Mouse (Mus musculus): ENCODE measurements around the gene Opcml. TPM values are rescaled to one million over a fixed set of nuclear protein-coding genes. Genes with fewer than 3 reads are reported as not detected.

Opcml gene
- total and polyA plus RNA-seq, 3 experiments: 0.82 TPM; not detected in 2

DNA sequence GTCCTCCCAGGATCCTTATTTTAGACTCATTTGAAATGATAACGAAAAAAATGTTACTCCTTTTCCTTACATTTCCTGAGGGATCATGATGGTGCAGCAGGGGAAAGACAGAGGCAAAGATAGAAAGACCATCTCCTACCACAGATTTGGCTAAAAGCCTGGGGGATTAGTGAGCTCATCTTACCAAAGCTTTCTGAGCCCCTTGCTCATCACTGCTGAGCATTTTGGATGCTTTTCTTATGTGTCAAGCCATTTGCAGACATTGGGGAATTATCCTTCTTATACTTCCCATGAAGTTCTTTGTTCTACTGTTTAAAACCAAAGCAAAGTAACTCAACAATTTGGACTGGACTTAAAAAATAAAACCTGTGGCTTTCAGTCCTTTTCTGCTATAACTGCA is 30.6 kb downstream of the Opcml start:
- Histone ChIP-seq H3K4me3 (ENCODE audit: low read depth, low read length) (no peak overlapping the region), H3K27me3 (ENCODE audit: insufficient read depth, low read length) (no peaks in the 10 kb centered on the region), H3K9me3 (replicated peaks) (no peaks in the 10 kb centered on the region), H3K36me3 (replicated peaks) (no peaks in the 10 kb centered on the region), H3K4me1 (ENCODE audit: insufficient read depth, low read depth, low read length) (no peaks in the 10 kb centered on the region)
- DNase-seq (ENCODE audit: low spot score): no peak
- no peak for ATAC-seq (ENCODE audit: extremely low read depth, insufficient number of reproducible peaks, low FRiP score, poor library complexity, severe bottlenecking)
- TF ChIP-seq POLR2AphosphoS5 (IDR thresholded peaks at IDR 0.05; ENCODE audit: insufficient replicate concordance, low read depth, low read length) (no peak), GATA1 (IDR thresholded peaks at IDR 0.05; ENCODE audit: borderline replicate concordance, low read length) (no peak), CTCF (IDR thresholded peaks at IDR 0.05; ENCODE audit: low read depth, low read length) (no peak), TAL1 (conservative IDR thresholded peaks at IDR 0.05; ENCODE audit: low read depth, low read length) (no peak), GATA2 (IDR thresholded peaks at IDR 0.05; ENCODE audit: borderline replicate concordance, low read depth, low read length) (no peak)

DNA sequence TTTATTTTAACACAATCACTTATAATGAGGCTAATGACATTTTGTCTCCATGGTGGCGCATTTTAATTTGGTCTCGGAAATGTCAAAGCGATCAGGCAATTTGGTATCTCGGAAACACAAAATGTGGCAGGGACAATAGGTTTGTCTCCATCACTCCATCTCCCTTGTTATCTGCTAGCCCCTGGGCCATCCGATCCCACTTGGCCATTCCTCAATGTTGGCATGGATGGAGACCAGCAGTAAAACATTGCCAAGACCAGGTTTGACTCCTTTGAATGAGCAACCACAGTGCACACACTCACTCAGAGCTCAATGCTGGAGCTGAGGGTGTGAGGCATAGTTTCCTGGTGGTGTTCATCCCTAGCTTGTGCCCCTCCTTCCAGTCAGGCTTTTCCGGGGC is 32.1 kb downstream of the Opcml start:
- no peak overlapping the region for H3K4me3 ChIP-seq (ENCODE audit: low read depth, low read length)
- DNase-seq (ENCODE audit: low spot score) (no peak), ATAC-seq (ENCODE audit: extremely low read depth, insufficient number of reproducible peaks, low FRiP score, poor library complexity, severe bottlenecking) (no peak)
- H3K4me1 ChIP-seq (ENCODE audit: insufficient read depth, low read depth, low read length): no peaks in the 10 kb centered on the region
- H3K9me3 ChIP-seq (replicated peaks): no peaks in the 10 kb centered on the region
- no peaks in the 10 kb centered on the region for H3K36me3 ChIP-seq (replicated peaks)
- H3K27me3 ChIP-seq (ENCODE audit: insufficient read depth, low read length): no peaks in the 10 kb centered on the region
- TF ChIP-seq GATA1 (IDR thresholded peaks at IDR 0.05; ENCODE audit: borderline replicate concordance, low read length) (no peak), GATA2 (IDR thresholded peaks at IDR 0.05; ENCODE audit: borderline replicate concordance, low read depth, low read length) (no peak), CTCF (IDR thresholded peaks at IDR 0.05; ENCODE audit: low read depth, low read length) (no peak), TAL1 (conservative IDR thresholded peaks at IDR 0.05; ENCODE audit: low read depth, low read length) (no peak), POLR2AphosphoS5 (IDR thresholded peaks at IDR 0.05; ENCODE audit: insufficient replicate concordance, low read depth, low read length) (no peak)

DNA sequence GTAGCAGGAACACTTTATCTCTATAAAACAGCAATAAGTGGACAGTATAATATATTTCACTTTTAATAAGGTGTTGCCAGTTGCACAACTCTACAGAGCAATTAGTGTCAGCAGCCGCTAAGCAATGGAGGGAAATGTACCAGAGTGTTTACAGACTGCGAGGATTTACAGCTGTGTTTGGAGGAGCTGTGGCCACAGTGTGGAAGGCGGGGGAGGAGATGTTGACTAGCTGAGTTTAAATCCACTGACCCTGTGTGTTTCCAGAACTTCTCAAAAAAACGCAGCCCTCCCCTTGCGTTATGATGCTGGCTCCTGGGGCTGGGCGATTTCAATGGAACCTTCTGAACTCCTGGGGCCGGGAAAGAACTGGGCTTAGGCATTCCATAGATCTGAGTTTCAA is 33.8 kb downstream of the Opcml start:
- H3K36me3 ChIP-seq (replicated peaks): no peaks in the 10 kb centered on the region
- ATAC-seq (ENCODE audit: extremely low read depth, insufficient number of reproducible peaks, low FRiP score, poor library complexity, severe bottlenecking) (no peak), DNase-seq (ENCODE audit: low spot score) (no peak)
- TF ChIP-seq TAL1 (conservative IDR thresholded peaks at IDR 0.05; ENCODE audit: low read depth, low read length) (no peak), GATA2 (IDR thresholded peaks at IDR 0.05; ENCODE audit: borderline replicate concordance, low read depth, low read length) (no peak), GATA1 (IDR thresholded peaks at IDR 0.05; ENCODE audit: borderline replicate concordance, low read length) (no peak), POLR2AphosphoS5 (IDR thresholded peaks at IDR 0.05; ENCODE audit: insufficient replicate concordance, low read depth, low read length) (no peak), CTCF (IDR thresholded peaks at IDR 0.05; ENCODE audit: low read depth, low read length) (no peak)
- no peaks in the 10 kb centered on the region for H3K4me1 ChIP-seq (ENCODE audit: insufficient read depth, low read depth, low read length)
- H3K4me3 ChIP-seq (ENCODE audit: low read depth, low read length): no peak overlapping the region
- H3K27me3 ChIP-seq (ENCODE audit: insufficient read depth, low read length): no peaks in the 10 kb centered on the region
- H3K9me3 ChIP-seq (replicated peaks): no peaks in the 10 kb centered on the region

DNA sequence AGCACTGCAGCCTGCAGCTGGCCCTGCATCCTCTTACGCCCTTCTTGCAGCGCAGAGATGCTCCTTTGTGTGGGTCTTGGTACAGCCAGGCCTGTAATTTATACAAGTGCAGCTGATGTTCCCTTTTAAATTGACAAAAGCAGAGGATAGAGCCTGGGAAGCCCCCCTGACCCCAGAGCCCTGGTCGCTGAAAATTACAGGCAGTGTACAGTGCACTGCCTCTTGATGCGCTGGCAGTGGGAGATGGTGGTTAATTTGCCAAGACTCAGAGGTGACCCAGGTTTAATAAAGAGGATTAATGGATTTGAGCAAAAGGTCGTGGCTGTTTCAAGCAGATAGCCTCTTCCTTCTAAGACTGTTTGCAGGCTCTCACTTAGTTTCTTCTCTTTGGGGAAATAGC is 39.9 kb downstream of the Opcml start:
- no peak for ATAC-seq (ENCODE audit: extremely low read depth, insufficient number of reproducible peaks, low FRiP score, poor library complexity, severe bottlenecking)
- no peak for DNase-seq (ENCODE audit: low spot score)
- TF ChIP-seq TAL1 (conservative IDR thresholded peaks at IDR 0.05; ENCODE audit: low read depth, low read length): no peak
- TF ChIP-seq GATA1 (IDR thresholded peaks at IDR 0.05; ENCODE audit: borderline replicate concordance, low read length): no peak
- TF ChIP-seq CTCF (IDR thresholded peaks at IDR 0.05; ENCODE audit: low read depth, low read length): no peak
- no peak for TF ChIP-seq POLR2AphosphoS5 (IDR thresholded peaks at IDR 0.05; ENCODE audit: insufficient replicate concordance, low read depth, low read length)
- TF ChIP-seq GATA2 (IDR thresholded peaks at IDR 0.05; ENCODE audit: borderline replicate concordance, low read depth, low read length): no peak
- no peaks in the 10 kb centered on the region for H3K4me1 ChIP-seq (ENCODE audit: insufficient read depth, low read depth, low read length)
- H3K4me3 ChIP-seq (ENCODE audit: low read depth, low read length): no peak overlapping the region
- no peaks in the 10 kb centered on the region for H3K36me3 ChIP-seq (replicated peaks)
- no peaks in the 10 kb centered on the region for H3K27me3 ChIP-seq (ENCODE audit: insufficient read depth, low read length)
- no peaks in the 10 kb centered on the region for H3K9me3 ChIP-seq (replicated peaks)

DNA sequence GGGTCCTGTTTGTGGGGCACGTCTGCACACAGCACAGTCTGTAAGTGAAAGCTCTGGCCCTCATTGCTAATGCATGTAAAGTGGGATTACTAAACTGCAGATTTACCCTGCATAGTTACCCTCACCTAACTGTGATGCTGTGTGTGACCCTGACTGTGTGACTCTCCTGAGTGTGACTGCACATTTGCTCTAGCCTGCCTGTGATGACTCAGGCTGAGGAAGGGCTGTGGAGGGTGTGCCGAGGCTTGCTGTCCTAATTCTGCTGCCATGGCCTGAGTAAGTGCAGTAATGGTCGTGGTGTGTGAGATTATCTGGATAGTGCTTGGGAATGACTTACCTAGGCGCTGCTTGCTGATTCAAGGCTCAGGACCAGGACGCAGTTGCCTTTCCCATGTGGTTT is 52.2 kb downstream of the Opcml start:
- DNase-seq (ENCODE audit: low spot score) (no peak), ATAC-seq (ENCODE audit: extremely low read depth, insufficient number of reproducible peaks, low FRiP score, poor library complexity, severe bottlenecking) (no peak)
- H3K27me3 ChIP-seq (ENCODE audit: insufficient read depth, low read length): no peaks in the 10 kb centered on the region
- no peak for TF ChIP-seq GATA1 (IDR thresholded peaks at IDR 0.05; ENCODE audit: borderline replicate concordance, low read length)
- no peak for TF ChIP-seq CTCF (IDR thresholded peaks at IDR 0.05; ENCODE audit: low read depth, low read length)
- TF ChIP-seq TAL1 (conservative IDR thresholded peaks at IDR 0.05; ENCODE audit: low read depth, low read length): no peak
- TF ChIP-seq GATA2 (IDR thresholded peaks at IDR 0.05; ENCODE audit: borderline replicate concordance, low read depth, low read length): no peak
- no peak for TF ChIP-seq POLR2AphosphoS5 (IDR thresholded peaks at IDR 0.05; ENCODE audit: insufficient replicate concordance, low read depth, low read length)
- H3K4me3 ChIP-seq (ENCODE audit: low read depth, low read length): peak overlapping the region; percentile 4; the same call in 1 of the 2 replicates
- no peaks in the 10 kb centered on the region for H3K36me3 ChIP-seq (replicated peaks)
- peaks cover 3% of the 10 kb centered on the region; the same call in 1 of the 2 replicates for H3K9me3 ChIP-seq (replicated peaks)
- H3K4me1 ChIP-seq (ENCODE audit: insufficient read depth, low read depth, low read length): no peaks in the 10 kb centered on the region

DNA sequence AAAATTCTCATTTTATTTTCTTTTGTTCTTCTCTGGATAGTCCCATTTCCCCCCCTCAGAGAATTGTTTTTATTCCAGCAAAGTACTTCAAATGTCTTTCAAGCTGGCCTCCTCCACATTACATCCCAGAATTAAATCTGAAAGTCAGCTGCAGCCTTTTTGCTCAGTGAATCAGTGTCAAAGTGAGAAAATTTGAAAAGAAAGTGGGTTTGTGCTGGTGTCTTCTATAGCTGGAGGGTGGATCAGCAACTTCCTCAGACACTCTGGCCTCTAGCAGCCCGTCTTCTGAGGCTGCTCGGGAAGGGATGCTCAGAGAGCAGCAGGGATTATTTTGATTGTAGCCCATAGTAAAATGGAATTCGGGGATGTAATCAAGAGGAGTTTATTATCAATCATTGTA is 81.0 kb downstream of the Opcml start:
- Histone ChIP-seq H3K4me1 (ENCODE audit: insufficient read depth, low read depth, low read length) (no peaks in the 10 kb centered on the region), H3K4me3 (ENCODE audit: low read depth, low read length) (no peak overlapping the region), H3K36me3 (replicated peaks) (no peaks in the 10 kb centered on the region), H3K9me3 (replicated peaks) (no peaks in the 10 kb centered on the region; the same call in 1 of the 2 replicates), H3K27me3 (ENCODE audit: insufficient read depth, low read length) (no peaks in the 10 kb centered on the region)
- DNase-seq (ENCODE audit: low spot score) (no peak), ATAC-seq (ENCODE audit: extremely low read depth, insufficient number of reproducible peaks, low FRiP score, poor library complexity, severe bottlenecking) (no peak)
- TF ChIP-seq POLR2AphosphoS5 (IDR thresholded peaks at IDR 0.05; ENCODE audit: insufficient replicate concordance, low read depth, low read length): no peak
- TF ChIP-seq TAL1 (conservative IDR thresholded peaks at IDR 0.05; ENCODE audit: low read depth, low read length): no peak
- TF ChIP-seq GATA2 (IDR thresholded peaks at IDR 0.05; ENCODE audit: borderline replicate concordance, low read depth, low read length): no peak

Data from G1E (cell line).